Mouse (Mus musculus) thymus, adult 2 months (tissue): ENCODE measurements around the gene Atox1.
A peak's percentile ranks its signal among the peaks of the same experiment; 100 is the strongest.

Experiments used
- CTCF ChIP-seq: fragments of 200-500 bp; IDR thresholded peaks from 2 replicates; pipeline ENCODE4 v1.5.1; 2012; ENCODE audit warnings: mild to moderate bottlenecking, control low read depth, low read length, moderate library complexity, borderline replicate concordance; ENCODE audit not compliant: control insufficient read depth, poor library complexity, insufficient read depth; ENCODE audit errors: extremely low read depth
- POLR2A ChIP-seq: fragments of 200-500 bp; IDR thresholded peaks from 2 replicates; pipeline ENCODE4 v1.6.1; 2012; ENCODE audit warnings: mild to moderate bottlenecking, low read length, control low read depth, moderate library complexity; ENCODE audit not compliant: control insufficient read depth, poor library complexity, insufficient read depth; ENCODE audit errors: extremely low read depth

- TF ChIP-seq CTCF (0 out of 2 replicates have a peak, but pooled peaks have one; percentile 10), POLR2A (no peak)
Measured at GRCm38 (mm10) chr11:55460559-55461018, 450 bp downstream of the Atox1 start.
